In genomic region chr14:32201354-32201753, GRCm38 (mm10) we compare ENCODE assay signal across 1 mouse cellular context.
TF ChIP-seq lines count a peak whose summit lies in the region.

No protein-coding gene starts in this region.

TF ChIP-seq in MEL, 35 proteins besides CTCF, POLR2A, EP300 and RAD21 (continued from another document):
- TF ChIP-seq ZNF384 (IDR thresholded peaks at IDR 0.05; ENCODE audit: low read depth, low read length) (no peak), ZMIZ1 (IDR thresholded peaks at IDR 0.05; ENCODE audit: low read depth, low read length) (no peak), E2F4 (IDR thresholded peaks at IDR 0.05; ENCODE audit: borderline replicate concordance, low read depth, low read length) (0 out of 2 replicates have a peak, but pooled peaks have one; percentile 39), ZKSCAN1 (IDR thresholded peaks at IDR 0.05; ENCODE audit: low read depth, low read length) (no peak), MXI1 (IDR thresholded peaks at IDR 0.05; ENCODE audit: low read depth, low read length) (peak; percentile 87), UBTF (IDR thresholded peaks at IDR 0.05; ENCODE audit: borderline replicate concordance, insufficient read depth, low read depth, low read length) (no peak), POLR2AphosphoS2 (IDR thresholded peaks at IDR 0.05; ENCODE audit: low read length) (no peak), CHD1 (IDR thresholded peaks at IDR 0.05; ENCODE audit: low read depth, low read length) (0 out of 2 replicates have a peak, but pooled peaks have one; percentile 17), TBP (IDR thresholded peaks at IDR 0.05; ENCODE audit: low read depth, low read length) (no peak), GABPA (IDR thresholded peaks at IDR 0.05; ENCODE audit: low read depth, low read length) (no peak), GATA1 (IDR thresholded peaks at IDR 0.05; ENCODE audit: low read depth, low read length) (no peak)
TF ChIP-seq in MEL: peak in this region for 7.
